Mouse (Mus musculus) lung, adult 2 months (tissue): Measurements from ENCODE around the gene 2610507B11Rik.

Experiments used
- CTCF ChIP-seq: fragments of 200-500 bp; IDR thresholded peaks from 2 replicates; pipeline ENCODE4 v1.5.1; 2011; ENCODE audit warnings: mild to moderate bottlenecking, low read length, control low read depth; ENCODE audit not compliant: insufficient read depth
- POLR2A ChIP-seq: fragments of 200-500 bp; IDR thresholded peaks from 2 replicates; pipeline ENCODE4 v1.6.1; 2011; ENCODE audit warnings: low read depth, mild to moderate bottlenecking, control low read depth, low read length, borderline replicate concordance; ENCODE audit errors: extremely low read depth

DNA sequence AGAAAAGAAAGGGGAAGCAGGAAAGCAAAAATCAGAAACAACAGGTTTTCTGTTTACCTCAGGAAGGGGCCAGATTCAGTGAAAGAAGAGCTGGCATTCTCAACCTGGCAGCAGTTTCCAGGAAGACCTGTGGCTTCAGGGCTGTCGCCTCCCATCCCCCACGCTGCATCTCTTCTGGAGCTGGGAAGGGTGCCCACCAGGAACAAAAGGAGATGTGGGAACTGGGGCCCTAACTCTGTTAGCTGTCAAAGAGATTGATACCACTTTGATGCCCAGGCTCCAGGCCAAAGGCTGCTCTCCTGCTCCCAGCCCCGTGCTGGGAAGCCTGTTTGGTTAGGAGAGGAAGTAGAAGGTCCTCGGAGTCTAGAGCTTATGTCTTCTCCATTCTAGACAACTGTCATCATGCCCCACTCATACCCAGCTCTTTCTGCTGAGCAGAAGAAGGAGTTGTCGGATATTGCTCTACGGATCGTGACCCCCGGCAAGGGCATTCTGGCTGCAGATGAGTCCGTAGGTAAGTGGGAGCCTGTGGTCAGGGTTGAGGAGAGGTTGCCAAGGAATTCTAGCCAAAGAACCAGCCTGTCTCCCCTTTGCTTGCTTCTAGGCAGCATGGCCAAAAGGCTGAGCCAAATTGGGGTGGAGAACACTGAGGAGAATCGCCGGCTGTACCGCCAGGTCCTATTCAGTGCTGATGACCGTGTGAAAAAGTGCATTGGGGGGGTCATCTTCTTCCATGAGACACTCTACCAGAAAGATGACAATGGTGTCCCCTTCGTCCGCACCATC is 62.6 kb downstream of the 2610507B11Rik start:
- TF ChIP-seq POLR2A, result no peak
- no peak for TF ChIP-seq CTCF
